ENCODE assay signal across 9 mouse cellular contexts in the genomic region with DNA sequence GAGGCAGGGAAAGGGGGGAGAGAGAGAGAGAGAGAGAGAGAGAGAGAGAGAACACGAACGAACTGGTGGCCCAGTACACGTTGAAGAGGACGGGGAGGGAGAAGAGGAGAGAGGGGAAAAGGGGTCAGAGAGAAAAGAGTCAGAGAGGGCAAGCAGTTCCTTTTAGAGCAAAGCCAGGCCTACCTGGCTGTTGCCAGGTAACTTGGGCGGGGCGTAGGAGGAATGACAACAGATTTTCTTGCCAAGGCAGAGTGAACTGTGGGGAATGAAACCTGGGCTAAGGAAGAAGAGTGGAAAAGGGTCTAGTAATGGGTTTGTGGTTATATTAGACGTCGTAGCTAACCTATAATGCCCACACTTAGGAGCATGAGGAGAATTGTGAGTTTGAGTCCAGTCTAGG. TPM values are rescaled to one million over a fixed set of nuclear protein-coding genes. Genes with fewer than 3 reads are reported as not detected.
DNase-seq lines count a peak whose midpoint lies in the region; ATAC-seq and TF ChIP-seq lines count a peak whose summit lies in the region.
"Had no signal": no experiment of that assay in that cellular context is flagged by ENCODE, and none has a peak within 500 bp of the region (broad histone marks: within the 10 kb centered on the region; RNA-seq: fewer than 3 reads in every experiment).

No protein-coding gene starts in this region.

- no peaks in the 10 kb centered on the region for H3K9me3 ChIP-seq in forebrain, embryonic 10.5 days
- H3K9me3 ChIP-seq in limb, embryonic 13.5 days, result no peaks in the 10 kb centered on the region

- no peaks in the 10 kb centered on the region; the same call in 1 of the 2 replicates for H3K79me2 ChIP-seq in liver, adult 2 months (ENCODE audit: control insufficient read depth, insufficient read depth, low read length)

- H3K9ac ChIP-seq in liver, adult 2 months (ENCODE audit: low read depth, low read length), result 0 out of 2 replicates have a peak overlapping the region, but pooled peaks have one; percentile 4
- H3K9ac ChIP-seq in limb, embryonic 13.5 days, result peak overlapping the region; percentile 82

- TF ChIP-seq CTCF in liver, adult 2 months (IDR thresholded peaks at IDR 0.05; ENCODE audit: low read depth, low read length), result no peak
- TF ChIP-seq CTCF in olfactory bulb, adult 2 months (IDR thresholded peaks at IDR 0.05; ENCODE audit: insufficient read depth, low read depth, low read length), result no peak

- ATAC-seq in limb, embryonic 13.5 days (ENCODE audit: low FRiP score, low read depth), result no peak

- WGBS in liver, adult 2 months, result 47% methylated on average over 8 of the region's 8 CpGs
- WGBS in forebrain, embryonic 10.5 days, result 50% methylated on average over 8 of the region's 8 CpGs
- WGBS in limb, embryonic 13.5 days, result 50% methylated on average over 8 of the region's 8 CpGs
- 42% methylated on average over 8 of the region's 8 CpGs for WGBS in olfactory bulb, adult 2 months

- 0 out of 2 replicates have a peak overlapping the region, but pooled peaks have one; percentile 24 for H3K27ac ChIP-seq in liver, adult 2 months (replicated peaks; ENCODE audit: insufficient read depth, low read depth, low read length)
- H3K27ac ChIP-seq in forebrain, embryonic 10.5 days, result peak overlapping the region; percentile 96
- no peak overlapping the region for H3K27ac ChIP-seq in limb, embryonic 13.5 days
- no peak overlapping the region for H3K27ac ChIP-seq in olfactory bulb, adult 2 months (ENCODE audit: insufficient read depth, low read depth, low read length)

- H3K36me3 ChIP-seq in liver, adult 2 months (ENCODE audit: control insufficient read depth, insufficient read depth, low read length), result peaks cover 2% of the 10 kb centered on the region; the same call in 1 of the 2 replicates
- H3K36me3 ChIP-seq in forebrain, embryonic 10.5 days (replicated peaks), result peaks cover 27% of the 10 kb centered on the region
- peaks cover 24% of the 10 kb centered on the region for H3K36me3 ChIP-seq in limb, embryonic 13.5 days

- no peak for TF ChIP-seq POLR2A in liver, adult 2 months (IDR thresholded peaks at IDR 0.05; ENCODE audit: extremely low read depth, insufficient read depth, low read length)
- no peak for TF ChIP-seq POLR2A in olfactory bulb, adult 2 months (IDR thresholded peaks at IDR 0.05; ENCODE audit: insufficient read depth, low read depth, low read length)

- peak overlapping the region; percentile 77 for H3K4me2 ChIP-seq in limb, embryonic 13.5 days (replicated peaks)

- H3K4me3 ChIP-seq in liver, adult 2 months (ENCODE audit: insufficient read depth, low read depth, low read length), result no peak overlapping the region
- peak overlapping the region; percentile 83 for H3K4me3 ChIP-seq in forebrain, embryonic 10.5 days
- H3K4me3 ChIP-seq in limb, embryonic 13.5 days, result peak overlapping the region; percentile 83
- H3K4me3 ChIP-seq in olfactory bulb, adult 2 months (ENCODE audit: insufficient read depth, low read depth, low read length), result peak overlapping the region; percentile 17

- DNase-seq in liver, adult 2 months (ENCODE audit: extremely low read depth, low read depth, low spot score), result no peak
- DNase-seq in liver, result no peak
- no peak for DNase-seq in forebrain, embryonic 10.5 days (ENCODE audit: extremely low spot score, low spot score)
- no peak for DNase-seq in B cell, adult 2 months
- DNase-seq in urinary bladder, adult 2 months (ENCODE audit: low spot score), result no peak
- no peak for DNase-seq in adrenal gland, postnatal 36 days
- DNase-seq: thymus, postnatal 25 days had no signal

- H3K4me1 ChIP-seq in liver, adult 2 months (ENCODE audit: control insufficient read depth, insufficient read depth, low read length), result peaks cover 14% of the 10 kb centered on the region
- peaks cover 21% of the 10 kb centered on the region for H3K4me1 ChIP-seq in forebrain, embryonic 10.5 days
- peaks cover 12% of the 10 kb centered on the region for H3K4me1 ChIP-seq in limb, embryonic 13.5 days
- H3K4me1 ChIP-seq in olfactory bulb, adult 2 months (ENCODE audit: control insufficient read depth, insufficient read depth, low read length), result peaks cover 4% of the 10 kb centered on the region; the same call in 1 of the 2 replicates

- H3K27me3 ChIP-seq in liver, adult 2 months (ENCODE audit: control insufficient read depth, insufficient read depth, low read length), result no peaks in the 10 kb centered on the region
- no peaks in the 10 kb centered on the region for H3K27me3 ChIP-seq in forebrain, embryonic 10.5 days (ENCODE audit: poor library complexity, severe bottlenecking)
- H3K27me3 ChIP-seq in limb, embryonic 13.5 days, result no peaks in the 10 kb centered on the region

RNA-seq across cellular contexts. Expression of gene Tefm, which starts 0.9 kb away (rescaled TPM):
- total RNA-seq in liver, adult 2 months (2014; rRNA removed), result 20.5 and 21.6 TPM in 2 replicates
- polyA plus RNA-seq in liver, adult 2 months (2012; rRNA removed), result 5.0 and 5.3 TPM in 2 replicates
- polyA plus RNA-seq in forebrain, embryonic 10.5 days (2016; fragmentation: Nextera tagmentation; extraction: Ambion mirVana), result 33.9 and 38.2 TPM in 2 replicates
- 31.2 and 34.2 TPM in 2 replicates for polyA plus RNA-seq in limb, embryonic 13.5 days (2015; fragmentation: Nextera tagmentation; extraction: Ambion mirVana)
- not detected in 2 replicates for polyA plus RNA-seq in olfactory bulb, adult 2 months (2012; ENCODE audit: insufficient read depth, insufficient read length, low replicate concordance, missing spikeins)
- polyA plus RNA-seq in urinary bladder, adult 2 months (2012; rRNA removed), result 11.4 and 13.6 TPM in 2 replicates
- total RNA-seq in adrenal gland, postnatal 36 days (2021), result 10 to 100 TPM; 11.0 to 19.0 TPM

RNA-seq across cellular contexts. Expression of gene Adap2, which starts 11.0 kb away (rescaled TPM):
- 32.1 and 33.4 TPM in 2 replicates for total RNA-seq in liver, adult 2 months (2014; rRNA removed)
- 23.6 and 27.3 TPM in 2 replicates for polyA plus RNA-seq in liver, adult 2 months (2012; rRNA removed)
- polyA plus RNA-seq in forebrain, embryonic 10.5 days (2016; fragmentation: Nextera tagmentation; extraction: Ambion mirVana), result 0.73 and 0.77 TPM in 2 replicates
- polyA plus RNA-seq in limb, embryonic 13.5 days (2015; fragmentation: Nextera tagmentation; extraction: Ambion mirVana), result 1.3 and 1.6 TPM in 2 replicates
- not detected in 2 replicates for polyA plus RNA-seq in olfactory bulb, adult 2 months (2012; ENCODE audit: insufficient read depth, insufficient read length, low replicate concordance, missing spikeins)
- 6.4 and 6.5 TPM in 2 replicates for polyA plus RNA-seq in urinary bladder, adult 2 months (2012; rRNA removed)
- total RNA-seq in adrenal gland, postnatal 36 days (2021), result 10 to 100 TPM in 1 of 2 experiments, 1 to 10 TPM in 1; 9.6 to 10.3 TPM

RNA-seq across cellular contexts. Expression of gene Rnf135, which starts 40.8 kb away (rescaled TPM):
- total RNA-seq in liver, adult 2 months (2014; rRNA removed), result 6.1 and 6.6 TPM in 2 replicates
- polyA plus RNA-seq in liver, adult 2 months (2012; rRNA removed), result 9.4 and 11.0 TPM in 2 replicates
- polyA plus RNA-seq in forebrain, embryonic 10.5 days (2016; fragmentation: Nextera tagmentation; extraction: Ambion mirVana), result 4.0 and 4.5 TPM in 2 replicates
- 7.5 and 7.6 TPM in 2 replicates for polyA plus RNA-seq in limb, embryonic 13.5 days (2015; fragmentation: Nextera tagmentation; extraction: Ambion mirVana)
- polyA plus RNA-seq in olfactory bulb, adult 2 months (2012; ENCODE audit: insufficient read depth, insufficient read length, low replicate concordance, missing spikeins), result not detected in 2 replicates
- 9.2 and 10.8 TPM in 2 replicates for polyA plus RNA-seq in urinary bladder, adult 2 months (2012; rRNA removed)
- total RNA-seq in adrenal gland, postnatal 36 days (2021), result 10 to 100 TPM in 1 of 2 experiments, 1 to 10 TPM in 1; 6.9 to 13.3 TPM

RNA-seq across cellular contexts. Expression of gene Atad5, which starts 53.7 kb away (rescaled TPM):
- total RNA-seq in liver, adult 2 months (2014; rRNA removed), result 1.1 TPM in 2 replicates
- 0.12 and 0.15 TPM in 2 replicates for polyA plus RNA-seq in liver, adult 2 months (2012; rRNA removed)
- 20.3 and 20.7 TPM in 2 replicates for polyA plus RNA-seq in forebrain, embryonic 10.5 days (2016; fragmentation: Nextera tagmentation; extraction: Ambion mirVana)
- 13.3 and 14.1 TPM in 2 replicates for polyA plus RNA-seq in limb, embryonic 13.5 days (2015; fragmentation: Nextera tagmentation; extraction: Ambion mirVana)
- polyA plus RNA-seq in olfactory bulb, adult 2 months (2012; ENCODE audit: insufficient read depth, insufficient read length, low replicate concordance, missing spikeins), result not detected in 2 replicates
- 2.3 and 2.4 TPM in 2 replicates for polyA plus RNA-seq in urinary bladder, adult 2 months (2012; rRNA removed)
- total RNA-seq in adrenal gland, postnatal 36 days (2021), result 1 to 10 TPM; 2.2 to 2.3 TPM

Comparison
In these comparisons a context has a peak if more than half of its experiments do, and no peak if none do; other contexts are left out.
1. H3K27ac ChIP-seq: peak in liver, adult 2 months (single experiment) and forebrain, embryonic 10.5 days (single experiment); none in limb, embryonic 13.5 days (single experiment) and olfactory bulb, adult 2 months (single experiment).